Mouse (Mus musculus): ENCODE results near the gene Lrrc75b. TPM values are rescaled to one million over a fixed set of nuclear protein-coding genes. Genes with fewer than 3 reads are reported as not detected.

Gene Lrrc75b
- total RNA-seq, 2 experiments from 2014 or later, result 9.0 to 9.7 TPM

DNA sequence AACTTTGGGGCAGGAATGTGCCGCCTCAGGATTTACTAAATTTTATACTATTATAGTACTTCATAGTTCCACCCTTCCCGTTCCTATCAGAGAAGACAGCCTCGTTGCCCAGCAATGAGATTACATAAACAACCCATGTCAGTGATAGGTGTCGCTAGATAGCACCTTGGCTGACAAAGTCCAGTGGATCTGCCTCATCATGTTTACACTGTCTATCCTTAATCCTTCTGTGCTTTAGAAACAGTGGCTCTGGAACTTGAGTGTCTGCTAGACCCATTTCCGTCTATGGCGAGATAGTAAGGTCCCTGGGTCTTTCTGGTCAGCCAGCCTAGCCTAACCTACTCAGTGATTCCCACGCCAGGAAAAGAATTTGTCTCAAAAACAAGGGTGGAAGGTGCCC, 59.8 kb downstream of the Lrrc75b start:
- no peak for DNase-seq

Other genes starting within 250 kb of the Lrrc75b start
- gene Adora2a, start 243.5 kb downstream of the Lrrc75b start, total RNA-seq (2021), result 1 to 10 TPM; 3.1 to 3.2 TPM
- gene Upb1, start 159.2 kb downstream of the Lrrc75b start, total RNA-seq (2021), result not detected
- 10 to 100 TPM; 73.5 to 83.4 TPM for gene Snrpd3, start 42.8 kb downstream of the Lrrc75b start, total RNA-seq (2021)
- 10 to 100 TPM; 14.8 to 16.1 TPM for gene Gucd1, start 42.4 kb downstream of the Lrrc75b start, total RNA-seq (2021)
- gene Ggt1, start 1.3 kb upstream of the Lrrc75b start, total RNA-seq (2021), result 1 to 10 TPM; 2.7 to 3.6 TPM
- 1 to 10 TPM; 2.2 to 3.2 TPM for gene Ggt5, start 29.0 kb upstream of the Lrrc75b start, total RNA-seq (2021)
- gene Susd2, start 83.7 kb upstream of the Lrrc75b start, total RNA-seq (2021), result 1 to 10 TPM; 1.5 to 1.9 TPM
- 10 to 100 TPM; 58.5 to 73.4 TPM for gene Cabin1, start 204.0 kb upstream of the Lrrc75b start, total RNA-seq (2021)
- gene Ddt, start 213.1 kb upstream of the Lrrc75b start, total RNA-seq (2021), result 10 to 100 TPM; 44.0 to 48.5 TPM
- gene Gm20441, start 220.6 kb upstream of the Lrrc75b start, total RNA-seq (2021), result not detected
- gene Gstt3, start 221.1 kb upstream of the Lrrc75b start, total RNA-seq (2021), result 1 to 10 TPM; 1.4 to 3.2 TPM
- gene Gstt1, start 238.3 kb upstream of the Lrrc75b start, total RNA-seq (2021), result 1 to 10 TPM; 4.6 to 6.1 TPM